Mouse (Mus musculus): ENCODE results near the gene Kbtbd13. TPM values are rescaled to one million over a fixed set of nuclear protein-coding genes. Genes with fewer than 3 reads are reported as not detected.
"Not testable (repeated sequence)": the region's sequence is repeated elsewhere in the genome, so short reads cannot be mapped to it uniquely, and the experiment has no call there.

Gene Kbtbd13
- total RNA-seq, 2 experiments from 2014 or later: 0.18 to 0.36 TPM

- DNase-seq: no peak
- intact Hi-C loops (cut with DNase I): no loop called here
These were observed 32.4 kb downstream of the Kbtbd13 start for GRCm38 (mm10) chr9:65358956-65359480.

GRCm38 (mm10) chr9:65356971-65357370, 34.5 kb downstream of the Kbtbd13 start:
- intact Hi-C loops (cut with DNase I): no loop called here
- DNase-seq: no peak

- DNase-seq: no peak
- intact Hi-C loops (cut with DNase I): no loop called here
These were observed 34.9 kb downstream of the Kbtbd13 start for GRCm38 (mm10) chr9:65356561-65356960.

GRCm38 (mm10) chr9:65353251-65353650, 38.2 kb downstream of the Kbtbd13 start:
- intact Hi-C loops (cut with DNase I): no loop called here
- DNase-seq: no peak

GRCm38 (mm10) chr9:65347112-65347850, 44.2 kb downstream of the Kbtbd13 start:
- DNase-seq: no peak
- intact Hi-C loops (cut with DNase I): no loop called here

- intact Hi-C loops (cut with DNase I): no loop called here
- DNase-seq: peak; percentile 27
These were observed 44.9 kb downstream of the Kbtbd13 start for GRCm38 (mm10) chr9:65346476-65347111.

GRCm38 (mm10) chr9:65345854-65346475, 45.5 kb downstream of the Kbtbd13 start, which contains the start of gene Pdcd7:
Gene Pdcd7 (plus strand): TSS chr9:65346104.
- intact Hi-C loops (cut with DNase I): no loop called here
- DNase-seq: peak; percentile 95

- intact Hi-C loops (cut with DNase I); DNase-seq: not testable (repeated sequence)
These were observed 46.0 kb downstream of the Kbtbd13 start for GRCm38 (mm10) chr9:65345439-65345838.

GRCm38 (mm10) chr9:65340414-65340813, 51.0 kb downstream of the Kbtbd13 start:
- intact Hi-C loops (cut with DNase I): no loop called here
- DNase-seq: no peak

- intact Hi-C loops (cut with DNase I): no loop called here
- DNase-seq: no peak
These were observed 52.3 kb downstream of the Kbtbd13 start for GRCm38 (mm10) chr9:65339146-65339545.

Other genes with a start within 250 kb of the Kbtbd13 start
- gene Parp16, start 196.3 kb downstream of the Kbtbd13 start, total RNA-seq (2021): 1 to 10 TPM; 5.8 to 6.9 TPM
- gene Cilp, start 126.5 kb downstream of the Kbtbd13 start, total RNA-seq (2021): not detected
- gene Clpx, start 97.4 kb downstream of the Kbtbd13 start, total RNA-seq (2021): 10 to 100 TPM; 26.0 to 27.4 TPM
- gene Pdcd7, start 45.5 kb downstream of the Kbtbd13 start, total RNA-seq (2021): 10 to 100 TPM; 24.6 to 24.7 TPM
- gene Ubap1l, start 30.6 kb downstream of the Kbtbd13 start, total RNA-seq (2021): 1 to 10 TPM; 4.2 to 5.3 TPM
- gene Rasl12, start 6.9 kb upstream of the Kbtbd13 start, total RNA-seq (2021): 1 to 10 TPM; 4.3 to 4.4 TPM
- gene Slc51b, start 31.3 kb upstream of the Kbtbd13 start, total RNA-seq (2021): not detected
- 10 to 100 TPM; 22.7 to 23.1 TPM for gene Mtfmt, start 44.1 kb upstream of the Kbtbd13 start, total RNA-seq (2021)
- 10 to 100 TPM; 49.8 to 51.5 TPM for gene Spg21, start 69.3 kb upstream of the Kbtbd13 start, total RNA-seq (2021)
- 1 to 10 TPM; 1.3 to 2.1 TPM for gene Ankdd1a, start 128.5 kb upstream of the Kbtbd13 start, total RNA-seq (2021)
- 1 to 10 TPM; 6.1 to 7.0 TPM for gene Plekho2, start 188.4 kb upstream of the Kbtbd13 start, total RNA-seq (2021)
- 1 to 10 TPM; 1.7 to 1.9 TPM for gene Pif1, start 195.5 kb upstream of the Kbtbd13 start, total RNA-seq (2021)
- 1 to 10 TPM; 1.8 to 2.4 TPM for gene Rbpms2, start 238.0 kb upstream of the Kbtbd13 start, total RNA-seq (2021)